Mouse (Mus musculus): ENCODE data around the gene Rpain.

Gene Rpain

GRCm38 (mm10) chr11:70969821-70970559 is at the start of gene Rpain, which contains the start of gene Nup88:
Rpain (plus strand) TSS chr11:70970213.
Nup88 (minus strand) TSS chr11:70969973.
- DNase-seq (ENCODE audit: low read depth in 2 of 2, low spot score in 2 of 2), result peak; percentile 82 to 87

GRCm38 (mm10) chr11:70931461-70931860 is 38.6 kb upstream of the Rpain start:
- no peak for DNase-seq (ENCODE audit: low read depth in 2 of 2, low spot score in 2 of 2)

- DNase-seq (ENCODE audit: low read depth in 2 of 2, low spot score in 2 of 2), result no peak
Observed at GRCm38 (mm10) chr11:70935316-70935715, 34.7 kb upstream of the Rpain start.

GRCm38 (mm10) chr11:70942596-70942995 is 27.4 kb upstream of the Rpain start:
- no peak for DNase-seq (ENCODE audit: low read depth in 2 of 2, low spot score in 2 of 2)

- DNase-seq (ENCODE audit: low read depth in 2 of 2, low spot score in 2 of 2), result no peak
Observed at GRCm38 (mm10) chr11:70943651-70944050, 26.4 kb upstream of the Rpain start.

- DNase-seq (ENCODE audit: low read depth in 2 of 2, low spot score in 2 of 2), result no peak
Observed at GRCm38 (mm10) chr11:70944935-70945817, 24.8 kb upstream of the Rpain start.

GRCm38 (mm10) chr11:70954711-70955110 is 15.3 kb upstream of the Rpain start:
- no peak for DNase-seq (ENCODE audit: low read depth in 2 of 2, low spot score in 2 of 2)

GRCm38 (mm10) chr11:70960786-70961554 is 9.0 kb upstream of the Rpain start:
- no peak for DNase-seq (ENCODE audit: low read depth in 2 of 2, low spot score in 2 of 2)

- DNase-seq (ENCODE audit: low read depth in 2 of 2, low spot score in 2 of 2), result no peak
Observed at GRCm38 (mm10) chr11:70964222-70964907, 5.6 kb upstream of the Rpain start.

- no peak for DNase-seq (ENCODE audit: low read depth in 2 of 2, low spot score in 2 of 2)
Observed at GRCm38 (mm10) chr11:70969271-70969794, 680 bp upstream of the Rpain start.

- no peak for DNase-seq (ENCODE audit: low read depth in 2 of 2, low spot score in 2 of 2)
Observed at GRCm38 (mm10) chr11:70970560-70971540, 837 bp downstream of the Rpain start.

- DNase-seq (ENCODE audit: low read depth in 2 of 2, low spot score in 2 of 2), result no peak
Observed at GRCm38 (mm10) chr11:70972586-70972985, 2.6 kb downstream of the Rpain start.

GRCm38 (mm10) chr11:70973947-70974346 is 3.9 kb downstream of the Rpain start:
- DNase-seq (ENCODE audit: low read depth in 2 of 2, low spot score in 2 of 2), result no peak

- no peak for DNase-seq (ENCODE audit: low read depth in 2 of 2, low spot score in 2 of 2)
Observed at GRCm38 (mm10) chr11:70975193-70975592, 5.2 kb downstream of the Rpain start.

GRCm38 (mm10) chr11:70977293-70977692 is 7.3 kb downstream of the Rpain start:
- DNase-seq (ENCODE audit: low read depth in 2 of 2, low spot score in 2 of 2), result no peak

GRCm38 (mm10) chr11:70980232-70980631 is 10.2 kb downstream of the Rpain start:
- DNase-seq (ENCODE audit: low read depth in 2 of 2, low spot score in 2 of 2), result no peak

GRCm38 (mm10) chr11:70980751-70981510 is 10.9 kb downstream of the Rpain start:
- no peak for DNase-seq (ENCODE audit: low read depth in 2 of 2, low spot score in 2 of 2)

GRCm38 (mm10) chr11:70982030-70982429 is 12.0 kb downstream of the Rpain start:
- DNase-seq (ENCODE audit: low read depth in 2 of 2, low spot score in 2 of 2), result no peak
